ENCODE assay signal across 9 mouse cellular contexts in genomic region chr13:12072112-12072511, GRCm38 (mm10). TPM values are rescaled to one million over a fixed set of nuclear protein-coding genes. Genes with fewer than 3 reads are reported as not detected.
DNase-seq lines count a peak whose midpoint lies in the region; ATAC-seq and TF ChIP-seq lines count a peak whose summit lies in the region.
"Had no signal": no experiment of that assay in that cellular context is flagged by ENCODE, and none has a peak within 500 bp of the region (broad histone marks: within the 10 kb centered on the region; RNA-seq: fewer than 3 reads in every experiment).

No protein-coding gene starts in this region.

- H3K27ac ChIP-seq in heart, embryonic 15.5 days, result peak overlapping the region; percentile 64
- H3K27ac ChIP-seq in hindbrain, embryonic 14.5 days, result no peak overlapping the region
- no peak overlapping the region for H3K27ac ChIP-seq in left cerebral cortex, adult 2 months

- DNase-seq in heart, postnatal 25 days (ENCODE audit: low spot score), result no peak
- DNase-seq in thymus, postnatal 4 days, result peak; percentile 28
- no peak for DNase-seq in thymus, postnatal 36 days
- peak; percentile 28 for DNase-seq in hindbrain, embryonic 14.5 days (ENCODE audit: low spot score)
- no peak for DNase-seq in left cerebral cortex, adult 2 months (ENCODE audit: extremely low spot score in 1 of 2, low spot score in 2 of 2)
- DNase-seq: cerebellum, postnatal 14 days; gastrocnemius, postnatal 10 days had no signal

- intact Hi-C loops in heart, postnatal 25 days (cut with DNase I), result no loop called here
- intact Hi-C loops in left cerebral cortex, adult 2 months (cut with DNase I), result no loop called here

- H3K4me3 ChIP-seq in heart, embryonic 15.5 days, result no peak overlapping the region
- no peak overlapping the region for H3K4me3 ChIP-seq in hindbrain, embryonic 14.5 days (replicated peaks; ENCODE audit: low read length)
- no peak overlapping the region for H3K4me3 ChIP-seq in left cerebral cortex, adult 2 months

- 38% methylated on average over 3 of the region's 3 CpGs for WGBS in heart, embryonic 15.5 days
- WGBS in hindbrain, embryonic 14.5 days, result 27% methylated on average over 3 of the region's 3 CpGs

- ATAC-seq in heart, embryonic 15.5 days (replicated peaks; ENCODE audit: insufficient number of reproducible peaks, insufficient read depth, low FRiP score, low read depth), result no peak
- ATAC-seq in hindbrain, embryonic 14.5 days (ENCODE audit: low FRiP score), result 0 out of 2 replicates have a peak, but pooled peaks have one; percentile 28
- no peak for ATAC-seq in cerebellum, adult (ENCODE audit: insufficient number of reproducible peaks, low FRiP score, low TSS enrichment)

- H3K36me3 ChIP-seq in heart, embryonic 15.5 days, result no peaks in the 10 kb centered on the region
- no peaks in the 10 kb centered on the region for H3K36me3 ChIP-seq in hindbrain, embryonic 14.5 days (replicated peaks; ENCODE audit: control insufficient read depth, insufficient read depth)

- no peak for TF ChIP-seq CTCF in left cerebral cortex, adult 2 months (IDR thresholded peaks at IDR 0.05)

- H3K4me1 ChIP-seq in heart, embryonic 15.5 days (replicated peaks), result peaks cover 57% of the 10 kb centered on the region
- H3K4me1 ChIP-seq in hindbrain, embryonic 14.5 days (replicated peaks; ENCODE audit: control insufficient read depth, insufficient read depth, low read length), result peaks cover 7% of the 10 kb centered on the region; the same call in 1 of the 2 replicates

- 0 out of 2 replicates have a peak overlapping the region, but pooled peaks have one; percentile 9 for H3K9ac ChIP-seq in heart, embryonic 15.5 days
- H3K9ac ChIP-seq in hindbrain, embryonic 14.5 days, result no peak overlapping the region

- no peaks in the 10 kb centered on the region for H3K9me3 ChIP-seq in heart, embryonic 15.5 days (replicated peaks)
- no peaks in the 10 kb centered on the region for H3K9me3 ChIP-seq in hindbrain, embryonic 14.5 days (ENCODE audit: control insufficient read depth, low read length)

- H3K27me3 ChIP-seq in heart, embryonic 15.5 days, result no peaks in the 10 kb centered on the region
- H3K27me3 ChIP-seq in hindbrain, embryonic 14.5 days (ENCODE audit: control insufficient read depth, insufficient read depth, low read length), result no peaks in the 10 kb centered on the region

- H3K4me2 ChIP-seq in heart, embryonic 15.5 days, result peak overlapping the region; percentile 29; the same call in 1 of the 2 replicates
- no peak overlapping the region for H3K4me2 ChIP-seq in hindbrain, embryonic 14.5 days (replicated peaks)

RNA-seq across cellular contexts. Expression of gene Ryr2, which starts 34.6 kb away (rescaled TPM):
- polyA plus RNA-seq in heart, embryonic 15.5 days (2015; fragmentation: Nextera tagmentation; extraction: Ambion mirVana), result 27.3 and 30.0 TPM in 2 replicates
- 1,000 to 10,000 TPM in 1 of 2 experiments, 100 to 1,000 TPM in 1; 936 to 1,019 TPM for total RNA-seq in heart, postnatal 25 days (2021)
- 6.9 and 8.4 TPM in 2 replicates for polyA plus RNA-seq in hindbrain, embryonic 14.5 days (2014; fragmentation: Nextera tagmentation; extraction: Ambion mirVana)
- 100 to 1,000 TPM; 200 to 212 TPM for total RNA-seq in left cerebral cortex, adult 2 months (2021)

Comparison
In these comparisons a context has a peak if more than half of its experiments do, and no peak if none do; other contexts are left out.
1. DNase-seq: peak in thymus, postnatal 4 days (single experiment) and hindbrain, embryonic 14.5 days (single experiment); none in heart, postnatal 25 days (single experiment), thymus, postnatal 36 days (0 of 2) and left cerebral cortex, adult 2 months (0 of 2).
2. RNA of gene Ryr2, which starts 34.6 kb away (total RNA-seq): 936 to 1,019 TPM in heart, postnatal 25 days; 200 to 212 TPM in left cerebral cortex, adult 2 months; every median in the first group is over 4 times any median in the second.